Mouse (Mus musculus) spleen, adult 2 months (tissue): ENCODE data around the gene Ube2q2.

Source experiments
- CTCF ChIP-seq: fragments of 200-500 bp; IDR thresholded peaks from 2 replicates; pipeline ENCODE4 v1.5.1; 2011; ENCODE audit warnings: mild to moderate bottlenecking, inconsistent platforms; ENCODE audit not compliant: insufficient read depth, insufficient read length, insufficient replicate concordance; ENCODE audit errors: extremely low read depth
- POLR2A ChIP-seq: fragments of 200-500 bp; IDR thresholded peaks from 2 replicates; pipeline ENCODE4 v1.6.1; 2011; ENCODE audit warnings: low read depth, low read length, inconsistent platforms

GRCm38 (mm10) chr9:55232586-55232985 lies 83.9 kb downstream of the Ube2q2 start:
- TF ChIP-seq POLR2A: no peak
- TF ChIP-seq CTCF: no peak
